Mouse (Mus musculus) right cerebral cortex, postnatal 10 days (tissue): ENCODE measurements around the gene Smad3.

Experiments
- DNase-seq, 2 experiments: peaks; one replicate each; pipeline ENCODE4 v3.0.0; 2021; ENCODE audit warnings: low spot score in 2 of 2

Gene Smad3

DNA sequence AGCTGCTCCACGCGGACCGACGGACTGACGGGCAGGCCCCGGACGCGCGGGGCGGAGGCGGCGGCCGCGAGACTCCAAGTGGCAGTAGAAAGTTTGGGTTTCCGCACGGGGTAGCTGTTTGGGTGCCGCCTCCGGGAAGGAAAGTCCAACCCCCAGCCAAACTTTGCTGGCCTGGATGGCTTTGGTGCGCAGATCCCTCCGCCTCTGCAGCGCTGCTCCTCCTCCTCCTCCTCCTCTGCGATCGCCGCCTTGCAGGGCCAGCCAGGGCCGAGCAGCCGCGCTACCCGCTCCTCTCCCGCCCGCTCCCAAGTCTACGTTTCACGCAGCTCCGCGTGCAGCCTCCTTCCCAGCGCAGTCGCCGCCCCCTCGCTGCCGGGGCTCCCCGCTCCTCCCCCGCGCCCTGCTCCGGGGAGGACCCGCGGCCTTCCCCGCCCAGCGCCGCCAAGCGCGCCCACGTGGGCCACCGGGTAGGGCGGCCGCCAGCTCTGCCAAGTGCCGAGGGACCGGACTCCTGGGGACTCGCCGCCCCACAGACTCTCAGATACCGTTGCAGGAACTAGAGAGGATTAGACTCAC lies at the start of gene Smad3:
Gene Smad3, minus strand, starts transcription at position 130 of the 576 bp plus-strand sequence.
- peak; percentile 91 to 92 for DNase-seq

DNA sequence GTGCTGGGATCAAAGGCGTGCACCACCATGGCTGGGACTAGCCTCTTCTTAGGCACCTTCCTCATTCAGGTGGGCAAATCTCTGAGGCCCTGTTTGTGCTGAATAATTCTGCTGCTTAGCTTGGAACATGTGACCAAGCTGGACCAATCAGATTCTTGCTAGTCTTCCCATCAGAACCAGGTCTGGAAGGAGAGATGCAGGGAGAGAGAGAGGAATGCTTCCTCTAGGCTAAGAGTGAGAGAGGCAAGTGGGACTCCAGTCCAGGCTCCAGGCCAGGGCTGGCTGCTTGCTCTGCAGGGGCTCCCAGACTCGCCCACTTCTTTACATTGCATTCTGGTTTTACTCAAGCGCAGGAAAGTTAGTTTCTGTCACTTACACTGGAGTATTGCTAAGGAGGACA lies 47.1 kb upstream of the Smad3 start:
- DNase-seq = no peak

DNA sequence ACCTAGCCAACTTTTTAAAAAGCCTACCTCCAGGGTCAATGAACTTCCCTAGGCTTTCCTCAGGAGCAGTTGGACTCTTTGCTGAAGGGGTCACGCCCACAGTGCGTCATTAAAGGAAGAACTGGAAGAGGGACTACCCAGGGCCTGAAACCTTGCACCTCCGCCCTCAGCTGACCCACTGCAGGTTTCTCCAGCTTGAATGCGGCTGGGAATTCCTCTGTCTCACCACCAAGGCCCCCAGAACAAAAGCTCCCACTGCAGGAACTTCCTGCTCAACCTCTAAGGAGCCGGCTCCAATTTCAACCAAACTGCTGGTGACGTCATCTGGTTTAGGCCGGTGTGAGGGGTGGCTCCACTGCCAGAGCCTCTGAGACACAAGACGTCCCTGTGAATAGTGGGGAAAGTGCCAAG lies 45.4 kb upstream of the Smad3 start:
- DNase-seq = no peak

DNA sequence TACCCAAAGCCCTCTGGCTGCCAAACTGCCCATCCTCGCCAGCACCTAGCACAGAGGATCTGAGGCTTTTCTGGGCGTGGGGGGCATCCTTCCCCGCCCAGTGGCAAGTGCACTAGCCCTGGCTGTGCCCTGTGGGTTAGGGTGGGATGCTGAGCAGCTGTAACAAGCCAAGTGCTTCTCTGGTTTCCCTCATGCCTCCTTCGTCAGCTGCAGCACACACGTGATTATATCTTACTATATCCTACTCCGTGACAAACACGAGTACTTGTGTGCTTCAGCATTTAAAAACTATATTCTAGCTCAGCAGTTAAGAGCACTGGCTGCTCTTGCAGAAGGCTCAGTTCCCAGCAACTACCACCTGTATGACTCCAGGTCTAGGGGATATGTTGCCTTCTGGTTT lies 44.7 kb upstream of the Smad3 start:
- no peak for DNase-seq

DNA sequence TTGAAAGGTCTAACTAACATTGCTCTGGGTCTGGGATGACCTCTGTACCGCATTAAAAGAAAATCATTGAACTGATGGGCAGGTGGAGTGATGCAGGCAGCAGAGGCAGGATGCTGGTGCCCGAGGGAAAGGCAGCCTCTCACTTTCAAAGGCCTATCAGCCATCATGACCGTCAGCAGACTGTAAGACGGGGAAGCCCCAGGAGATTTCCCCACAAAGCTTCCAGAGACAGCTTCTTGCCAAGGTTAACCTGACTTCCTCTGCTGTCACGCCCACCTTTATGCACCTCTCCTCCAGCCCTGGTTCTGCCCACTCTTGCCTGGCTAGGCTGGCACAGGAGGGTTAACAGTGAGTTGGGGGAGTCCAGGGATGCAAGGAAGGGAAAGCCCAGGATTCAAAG lies 44.3 kb upstream of the Smad3 start:
- DNase-seq = no peak

DNA sequence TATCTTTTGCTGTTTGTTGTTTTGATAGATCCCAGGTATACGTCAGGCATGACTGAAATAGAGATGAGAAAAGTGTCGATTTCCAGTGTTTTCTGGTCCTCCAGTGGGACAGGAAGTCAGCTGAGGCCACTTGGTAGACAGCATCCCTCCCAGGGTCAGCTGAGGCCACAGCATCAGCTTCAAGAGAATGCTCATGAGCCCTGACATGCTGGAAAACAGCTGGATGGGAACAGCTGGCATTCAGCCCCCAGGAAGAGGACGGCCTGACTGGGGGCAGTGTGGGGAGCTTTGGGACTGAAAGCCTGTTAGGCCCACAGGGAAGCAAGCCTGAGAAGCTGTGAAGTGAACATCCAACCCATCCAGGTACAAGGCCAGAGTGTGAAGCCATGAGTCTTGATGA lies 38.6 kb upstream of the Smad3 start:
- DNase-seq = no peak

DNA sequence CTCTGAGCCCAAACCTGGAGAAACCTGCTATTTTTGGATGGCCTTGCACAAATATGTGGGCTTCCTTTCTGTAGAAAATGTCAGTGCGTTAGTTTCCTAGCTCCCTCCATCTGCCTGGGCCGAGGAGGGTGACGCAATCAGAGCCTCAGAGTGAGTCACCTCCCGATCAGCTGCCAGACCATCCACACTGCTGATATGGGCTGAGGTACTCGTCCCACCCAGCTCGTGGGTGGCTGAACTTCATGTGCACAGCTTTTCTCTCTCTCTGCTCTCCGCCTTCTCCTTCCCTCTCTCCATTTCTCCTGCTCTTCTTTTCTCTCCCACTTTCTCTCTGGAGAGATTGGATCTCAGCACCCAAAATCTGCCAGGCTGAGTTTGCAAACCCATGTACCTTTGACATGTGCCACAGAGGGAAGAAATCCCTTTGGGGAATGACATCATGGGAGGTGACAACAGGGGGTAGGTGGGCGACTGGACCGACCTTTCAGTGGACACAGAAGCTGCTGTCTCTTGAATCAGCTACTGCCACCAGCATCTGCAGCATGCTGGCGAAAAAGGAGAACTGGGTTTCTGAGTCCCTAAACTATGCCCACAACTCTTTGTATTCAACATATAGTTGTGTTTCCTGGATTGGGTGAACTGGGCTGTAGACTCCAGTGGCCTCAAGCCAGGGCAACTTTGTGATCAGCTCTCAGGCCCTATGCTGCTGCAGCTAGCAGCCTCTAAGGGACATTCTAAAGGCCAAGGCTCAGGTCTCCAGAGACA lies 36.1 kb upstream of the Smad3 start:
- peak; percentile 59 to 72 for DNase-seq

DNA sequence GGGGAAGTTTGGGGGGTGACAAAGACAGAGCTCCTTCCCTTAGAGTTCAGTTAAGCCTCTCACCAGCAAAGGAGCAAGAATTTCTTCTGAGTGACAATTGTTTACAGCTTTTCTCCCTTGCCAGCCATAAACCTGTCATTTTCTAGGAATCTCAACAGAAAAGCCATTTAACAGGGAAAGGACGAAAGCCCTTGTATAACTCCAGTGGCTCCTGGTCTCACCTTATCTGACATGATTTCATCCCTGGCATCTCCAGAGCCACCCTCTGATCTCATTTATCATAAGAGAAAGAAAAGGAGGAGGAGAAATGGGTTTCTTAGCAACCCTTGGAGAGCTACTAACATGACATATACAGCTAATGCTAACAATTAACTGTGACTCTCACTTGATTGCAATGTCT lies 33.9 kb upstream of the Smad3 start:
- DNase-seq = no peak

DNA sequence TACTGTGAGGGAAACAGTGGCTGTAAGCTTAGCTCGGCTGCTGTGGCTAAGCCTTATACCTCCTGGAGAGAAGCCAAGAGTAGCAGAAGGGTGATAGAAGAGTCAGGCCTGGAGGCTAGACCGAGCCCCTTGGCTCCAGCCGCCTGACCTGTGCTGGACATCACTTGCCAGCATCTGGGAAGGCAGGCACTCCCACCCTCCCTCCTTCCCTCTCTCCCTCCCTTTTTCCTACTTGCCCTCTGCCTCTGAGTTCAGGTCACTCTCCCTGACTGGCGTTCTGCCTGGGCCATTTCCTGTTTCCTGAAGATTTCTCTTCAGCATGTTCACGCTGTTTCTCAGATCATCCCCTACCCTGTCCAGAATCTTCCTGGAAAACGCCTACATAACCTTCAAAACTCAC lies 33.5 kb upstream of the Smad3 start:
- DNase-seq = no peak

DNA sequence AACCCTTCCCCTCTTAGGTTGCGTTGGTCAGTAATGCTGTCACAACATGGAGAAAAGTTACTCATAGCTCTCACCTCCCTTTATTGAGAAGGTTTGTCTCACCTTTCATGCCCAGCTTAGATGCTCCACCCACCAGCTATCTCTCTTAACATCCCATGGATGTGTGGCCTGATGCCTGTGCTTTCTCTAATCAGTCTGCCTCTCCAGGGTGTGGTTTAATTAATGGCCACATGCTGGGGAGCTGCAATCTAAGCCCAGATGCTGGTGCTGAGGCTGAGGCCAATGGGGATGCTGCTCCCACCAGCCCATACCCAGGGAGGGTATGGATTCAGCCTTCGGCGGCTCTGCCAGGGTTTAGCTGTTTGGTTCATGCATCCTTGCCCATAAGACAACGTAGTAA lies 32.4 kb upstream of the Smad3 start:
- DNase-seq = no peak

DNA sequence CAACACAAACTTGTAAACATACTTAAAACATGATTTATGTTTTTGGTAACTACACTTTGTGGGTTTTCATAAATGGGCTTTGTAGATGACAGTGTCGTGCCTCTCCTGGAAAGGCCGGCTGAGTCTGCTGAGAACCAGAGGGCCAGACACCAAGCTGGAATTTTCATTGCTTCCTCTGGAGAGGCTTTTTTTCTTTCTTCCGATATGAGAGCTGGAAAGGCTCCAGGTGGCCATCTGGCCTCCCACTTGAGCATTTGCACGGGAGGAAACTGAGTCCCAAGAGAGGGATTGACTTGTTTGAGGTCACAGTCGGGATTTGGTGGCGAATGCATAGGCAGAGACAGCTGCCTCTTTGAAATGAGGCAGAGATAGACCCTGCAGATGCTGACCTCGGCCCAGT lies 31.6 kb upstream of the Smad3 start:
- no peak for DNase-seq

DNA sequence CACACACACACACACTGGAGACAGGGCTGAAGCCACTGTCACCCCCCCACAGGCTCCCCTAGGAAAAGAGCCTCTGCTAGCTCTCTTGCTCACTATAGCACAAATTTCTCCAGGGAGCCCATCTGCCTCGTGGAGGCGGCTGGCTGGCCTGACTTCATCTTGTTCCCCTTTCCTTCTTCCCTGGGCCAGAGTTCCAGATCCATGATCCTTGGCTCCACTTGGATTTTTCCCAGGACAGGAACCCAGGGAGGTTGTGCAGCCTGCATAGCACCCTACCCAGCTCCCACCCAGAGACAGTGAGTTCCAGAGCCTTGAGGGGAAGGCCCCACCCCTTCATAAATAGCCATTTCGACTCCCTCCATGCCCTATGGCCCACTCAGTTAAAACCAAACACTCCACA lies 29.8 kb upstream of the Smad3 start:
- no peak for DNase-seq

DNA sequence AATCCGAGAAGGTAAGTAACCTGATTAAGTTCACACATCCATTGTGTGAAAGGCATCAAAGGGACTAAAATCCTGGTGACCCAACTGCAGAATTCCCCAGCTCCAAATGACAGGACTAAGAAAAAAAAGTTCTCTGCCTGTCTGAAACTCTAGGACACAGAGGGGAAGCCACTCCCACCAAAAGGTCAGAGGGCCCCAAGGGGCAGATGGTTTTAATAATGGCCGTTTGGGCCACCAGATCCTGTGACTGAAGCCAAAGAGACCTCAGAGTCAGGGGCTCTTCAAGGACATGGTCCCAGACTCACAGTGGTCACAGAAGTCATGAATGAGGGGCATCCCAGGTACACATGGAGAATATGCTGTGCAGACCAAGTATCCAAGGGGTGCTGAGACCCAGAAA lies 29.3 kb upstream of the Smad3 start:
- DNase-seq = no peak

DNA sequence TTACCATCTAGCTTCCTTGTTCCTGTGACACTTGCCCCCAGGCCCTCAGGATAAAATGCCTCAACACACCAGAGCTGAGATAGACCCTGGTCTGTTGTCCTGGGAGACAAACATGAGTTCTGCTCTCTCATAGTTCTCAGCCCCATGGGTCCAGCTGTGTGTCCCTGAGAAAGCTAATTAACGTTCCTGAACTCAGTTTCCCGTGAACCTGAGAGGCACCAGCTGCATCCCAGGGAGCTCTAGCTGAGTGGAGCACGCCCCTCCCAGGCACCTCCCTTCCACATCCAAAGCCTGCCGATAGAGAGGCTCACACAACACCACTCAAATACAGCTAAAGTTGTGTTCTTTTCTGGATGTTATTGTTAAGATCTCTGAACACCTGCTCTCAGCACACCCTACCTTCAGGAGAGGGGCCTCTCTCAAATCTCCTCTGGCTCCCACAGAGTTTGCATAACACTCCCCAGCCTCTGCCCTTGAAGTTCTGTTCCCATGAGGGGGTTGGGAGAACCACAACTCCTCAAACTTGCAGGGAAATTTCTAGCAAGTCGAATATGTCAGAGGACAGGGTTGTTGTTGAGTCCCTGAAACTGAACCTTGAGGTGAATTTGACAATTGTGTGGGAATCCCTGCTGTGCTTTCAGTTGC lies 28.4 kb upstream of the Smad3 start:
- no peak for DNase-seq

DNA sequence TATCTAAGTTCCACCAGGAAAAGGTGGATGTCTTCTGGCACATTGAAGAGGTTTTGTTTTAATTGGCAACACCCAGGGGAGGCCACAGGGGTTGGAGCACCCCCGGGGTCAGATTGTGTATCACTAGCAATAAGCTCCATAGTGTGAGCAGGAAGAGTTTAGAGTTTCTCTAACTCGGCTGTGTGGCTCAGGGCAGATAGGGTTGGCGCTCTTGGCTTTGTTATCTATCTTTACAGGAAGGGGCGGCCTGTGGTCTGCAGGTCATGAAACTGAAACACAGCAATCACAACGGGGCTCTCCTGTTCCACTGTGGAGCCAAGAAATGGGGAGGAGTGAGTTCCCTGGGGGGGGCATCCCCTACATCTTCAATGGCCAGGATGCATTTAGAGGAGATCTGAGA lies 27.7 kb upstream of the Smad3 start:
- no peak for DNase-seq

DNA sequence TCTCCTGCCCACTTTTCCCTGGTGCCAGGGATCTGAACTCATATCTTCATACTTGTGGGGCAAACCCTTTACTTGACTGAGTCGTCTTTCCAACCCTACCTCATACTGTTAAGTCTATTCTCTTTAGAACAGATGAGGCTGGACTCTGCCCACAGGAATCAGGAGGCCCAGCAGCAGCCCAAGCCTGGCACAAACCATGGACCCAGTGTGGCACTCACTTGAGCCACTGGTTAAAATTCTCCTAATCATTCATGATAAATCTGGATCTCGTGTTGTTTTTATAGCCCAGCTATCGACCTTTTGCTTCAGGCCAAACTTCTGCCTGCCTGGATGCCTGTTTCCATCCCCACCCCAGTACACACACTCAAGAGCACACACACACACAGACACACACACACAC lies 26.8 kb upstream of the Smad3 start:
- DNase-seq = no peak

DNA sequence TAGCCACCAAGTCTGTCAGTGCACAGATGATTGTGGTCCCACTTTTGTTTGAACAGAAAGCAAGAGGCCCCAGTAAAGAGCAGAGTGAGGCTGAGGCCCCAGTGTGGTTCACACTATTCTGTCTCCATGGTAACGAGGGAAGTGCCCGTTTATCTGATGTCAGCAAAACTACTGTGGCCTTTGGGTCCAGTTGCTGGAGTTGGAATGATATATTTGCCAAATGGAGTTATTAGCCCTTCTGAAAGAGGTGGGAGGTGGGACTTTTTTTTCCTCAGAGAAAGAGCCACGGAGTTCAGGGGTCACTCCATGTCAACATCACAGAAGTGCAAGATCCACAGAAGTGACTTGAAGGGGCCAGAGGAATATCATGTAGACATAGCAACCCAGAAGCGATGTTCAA lies 24.9 kb upstream of the Smad3 start:
- DNase-seq = no peak

DNA sequence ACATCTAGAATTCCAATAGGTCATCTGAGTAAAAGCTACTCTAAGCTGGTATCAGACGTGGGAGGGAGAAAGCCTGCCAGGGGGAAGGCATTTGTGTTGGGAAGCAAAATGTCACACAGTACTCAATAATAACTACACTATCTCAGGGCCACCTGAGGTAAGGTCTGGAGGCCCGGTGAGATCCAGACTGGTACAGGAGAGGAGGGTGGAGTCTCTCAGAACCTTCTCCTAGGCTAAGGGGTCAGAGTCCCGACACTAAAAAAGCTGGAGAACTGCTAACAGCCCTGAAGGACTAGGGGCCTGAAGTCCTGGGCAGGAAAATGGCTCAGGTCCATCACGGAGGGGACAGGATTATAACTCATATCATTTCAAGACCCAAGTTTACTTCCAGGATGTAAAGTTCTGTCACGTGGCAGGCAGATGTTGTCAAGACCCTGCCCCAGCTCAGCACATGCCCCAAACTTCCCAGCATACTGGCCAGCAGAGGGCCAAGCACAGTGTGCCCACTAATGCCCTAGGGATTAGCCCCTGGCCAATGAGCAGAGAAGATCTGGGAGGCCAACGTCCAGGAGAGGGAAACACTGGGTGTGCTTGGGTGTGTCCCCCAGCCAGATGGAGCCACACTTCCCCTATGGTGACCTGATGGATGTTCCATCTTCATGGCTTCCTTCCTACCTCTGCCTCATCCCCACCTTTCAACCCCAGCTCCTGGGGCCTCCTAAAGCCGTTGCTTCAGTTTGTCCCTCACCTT lies 24.1 kb upstream of the Smad3 start:
- no peak for DNase-seq

DNA sequence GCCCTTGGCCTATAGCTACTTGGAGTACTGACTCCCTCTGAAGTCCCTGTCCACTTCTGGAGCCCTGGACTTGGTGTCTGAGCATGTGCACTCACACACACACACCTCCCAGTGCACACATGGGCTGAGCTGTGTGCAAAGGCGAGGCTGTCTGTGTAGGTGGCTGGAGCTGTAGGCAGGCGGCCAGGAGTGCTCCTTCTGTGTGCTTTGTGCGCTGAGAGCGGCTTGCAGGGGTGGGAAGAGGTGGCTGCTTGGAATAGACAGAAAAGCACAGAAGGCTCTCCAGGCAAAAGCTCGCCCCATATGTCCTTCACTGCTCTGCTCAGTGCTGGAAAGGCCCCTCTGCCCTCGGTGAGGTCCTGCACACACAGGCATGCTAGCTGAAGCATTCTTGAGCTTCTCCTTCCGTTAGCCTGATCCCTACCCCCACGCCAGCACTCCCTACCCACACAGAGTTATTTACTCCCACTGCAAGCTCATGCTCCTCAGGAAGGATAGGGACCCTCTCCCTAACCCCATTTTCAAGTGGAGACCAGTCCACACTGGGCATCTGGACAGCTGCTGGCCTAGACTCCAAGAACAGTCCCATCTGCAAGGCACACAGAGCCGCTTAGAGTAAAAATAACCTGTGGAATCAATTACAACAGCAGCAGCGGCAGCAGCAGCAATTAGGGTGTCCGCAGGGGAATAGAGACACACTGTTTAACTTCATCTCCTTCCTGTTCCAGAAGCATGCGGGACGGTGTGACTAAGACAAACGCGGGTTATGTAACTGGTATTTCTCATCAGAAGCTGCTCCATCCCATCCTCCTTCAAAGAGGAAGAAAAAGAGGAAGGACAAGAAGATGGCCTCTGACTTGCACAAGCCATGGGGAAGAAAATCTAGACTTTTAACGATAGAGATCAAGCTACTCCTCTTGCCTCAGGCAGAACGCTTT lies 22.4 kb upstream of the Smad3 start:
- DNase-seq = peak; percentile 87 to 92

DNA sequence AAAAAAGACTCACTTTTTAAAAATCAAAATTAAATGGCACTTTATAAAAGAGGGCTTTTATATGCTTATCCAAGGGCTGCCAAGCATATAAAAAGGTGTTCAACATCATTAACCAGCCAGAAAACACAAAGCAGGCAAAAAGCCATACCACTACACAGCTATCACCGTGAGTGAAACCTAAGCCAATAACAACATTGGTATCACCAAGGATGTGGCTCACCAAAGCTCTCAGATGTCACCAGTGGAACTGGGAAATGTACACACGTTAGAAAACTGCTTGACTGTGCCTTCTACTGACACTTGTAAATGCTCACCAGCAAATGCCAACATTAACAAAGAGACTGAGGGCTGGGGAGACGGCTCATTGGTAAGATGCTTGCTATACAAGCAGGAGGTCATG lies 18.9 kb upstream of the Smad3 start:
- no peak for DNase-seq

DNA sequence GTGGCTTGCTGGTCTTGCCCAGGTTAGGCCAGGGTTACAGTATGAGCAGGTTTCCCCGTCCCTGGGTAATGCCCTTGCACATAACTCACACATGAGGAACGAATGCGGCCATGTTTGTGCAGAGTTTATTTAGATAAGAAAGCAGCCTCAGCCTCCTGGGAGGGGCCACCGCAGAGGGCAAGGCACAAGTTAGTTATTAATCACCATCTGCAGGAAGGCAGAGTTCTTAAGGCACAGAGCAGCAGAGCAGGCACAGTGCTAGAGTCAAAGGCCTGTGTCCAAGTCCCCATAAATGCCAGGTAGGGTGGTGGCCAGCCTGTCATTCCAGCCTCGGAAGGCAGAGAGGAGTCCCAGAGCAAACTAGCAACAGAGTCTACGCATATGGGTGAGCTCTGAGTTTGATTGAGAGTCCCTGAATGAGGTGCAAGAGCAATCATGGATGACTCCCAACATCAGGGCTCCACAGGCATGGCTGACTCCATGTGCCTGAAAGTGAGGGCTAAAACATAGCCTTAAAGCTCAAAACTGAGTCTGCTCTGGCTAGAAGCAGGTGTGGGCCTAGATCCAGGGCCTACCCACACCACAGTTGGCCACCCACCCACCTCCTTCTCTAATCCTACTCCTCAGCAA lies 17.2 kb upstream of the Smad3 start:
- DNase-seq = no peak
